Mouse (Mus musculus) lung, postnatal 0 days (tissue): ENCODE measurements around the gene Mex3d. TPM values are rescaled to one million over a fixed set of nuclear protein-coding genes. Genes with fewer than 3 reads are reported as not detected.

Source experiments
- ATAC-seq: fragments of 200-750 bp; cut with Nextera tagmentation; 2 replicates; pipeline ENCODE4 v1.8.0; 2017; ENCODE audit warnings: moderate library complexity
- DNase-seq: peaks from one replicate; pipeline ENCODE4 v3.0.0-alpha.2; 2016; ENCODE audit warnings: low spot score
- H3K27ac ChIP-seq: fragments of 300-500 bp; sonication (generic); 2 replicates; pipeline ENCODE4 v1.5.1; 2014; ENCODE audit warnings: antibody characterized with exemption, mild to moderate bottlenecking, low read length, mixed read lengths
- H3K27me3 ChIP-seq: fragments of 300-500 bp; sonication (generic); replicated peaks from 2 replicates; pipeline ENCODE4 v1.6.1; 2014; ENCODE audit warnings: low read length, mixed read lengths; ENCODE audit not compliant: insufficient read depth
- H3K36me3 ChIP-seq: fragments of 300-500 bp; sonication (generic); 2 replicates; pipeline ENCODE4 v1.6.1; 2014; ENCODE audit warnings: low read length, mixed read lengths; ENCODE audit not compliant: insufficient read depth
- H3K4me1 ChIP-seq: fragments of 300-500 bp; sonication (generic); 2 replicates; pipeline ENCODE4 v1.6.1; 2014; ENCODE audit warnings: antibody characterized with exemption, low read depth, low read length, mixed read lengths; ENCODE audit not compliant: insufficient read depth
- H3K4me2 ChIP-seq: fragments of 300-500 bp; sonication (generic); replicated peaks from 2 replicates; pipeline ENCODE4 v1.6.1; 2014; ENCODE audit warnings: low read depth, mild to moderate bottlenecking, low read length, moderate library complexity, mixed read lengths
- H3K4me3 ChIP-seq: fragments of 300-500 bp; sonication (generic); 2 replicates; pipeline ENCODE4 v1.5.1; 2014; ENCODE audit warnings: low read depth, low read length
- H3K9ac ChIP-seq: fragments of 300-500 bp; sonication (generic); replicated peaks from 2 replicates; pipeline ENCODE4 v1.6.1; 2014; ENCODE audit warnings: low read depth, mild to moderate bottlenecking
- H3K9me3 ChIP-seq: fragments of 300-500 bp; sonication (generic); 2 replicates; pipeline ENCODE4 v1.6.1; 2016; ENCODE audit warnings: low read length, mixed read lengths
- CTCF ChIP-seq: IDR thresholded peaks from 2 replicates; pipeline ENCODE4 v1.5.1; 2016; ENCODE audit warnings: antibody characterized with exemption, mild to moderate bottlenecking
- EP300 ChIP-seq: IDR thresholded peaks from 2 replicates; pipeline ENCODE4 v1.6.1; 2016; ENCODE audit warnings: antibody characterized with exemption, mild to moderate bottlenecking, control low read depth
- WGBS: fragments of 180-500 bp; shearing (Covaris S2); extraction: QIAGEN DNeasy Blood & Tissue Kit; methylation state at CpG from one replicate; pipeline ENCODE4 v1.1.7; 2014; 5-methylcytosine and 5-hydroxymethylcytosine counted together
- polyA plus RNA-seq: library from polyadenylated mRNA; unstranded; fragments of >200 nt; fragmentation: Nextera tagmentation; extraction: Ambion mirVana; gene quantifications from 2 replicates; pipeline ENCODE4 v1.2.1, GENCODE M21; 2015

Mex3d gene
- polyA plus RNA-seq, 1 experiment from 2014 or later, result 6.0 TPM

GRCm38 (mm10) chr10:80417841-80418240 lies 30.4 kb upstream of the Mex3d start:
- no peak for ATAC-seq
- H3K27ac ChIP-seq, result no peak overlapping the region
- H3K4me1 ChIP-seq, result no peaks in the 10 kb centered on the region; the same call in 1 of the 2 replicates
- H3K4me3 ChIP-seq, result no peak overlapping the region
- no peak for TF ChIP-seq CTCF
- no peak overlapping the region for H3K4me2 ChIP-seq
- H3K9me3 ChIP-seq, result no peaks in the 10 kb centered on the region
- WGBS, result 87% methylated on average over 1 of the region's 1 CpGs
- peaks cover 36% of the 10 kb centered on the region; the same call in 1 of the 2 replicates for H3K36me3 ChIP-seq
- no peak overlapping the region for H3K9ac ChIP-seq
- DNase-seq, result no peak
- H3K27me3 ChIP-seq, result no peaks in the 10 kb centered on the region

GRCm38 (mm10) chr10:80417371-80417770 lies 29.9 kb upstream of the Mex3d start:
- no peak overlapping the region for H3K9ac ChIP-seq
- 90% methylated on average over 10 of the region's 10 CpGs for WGBS
- DNase-seq (no peak), ATAC-seq (no peak)
- H3K4me1 ChIP-seq, result no peaks in the 10 kb centered on the region; the same call in 1 of the 2 replicates
- H3K4me3 ChIP-seq, result no peak overlapping the region
- H3K27ac ChIP-seq, result no peak overlapping the region
- no peak overlapping the region for H3K4me2 ChIP-seq
- TF ChIP-seq CTCF (no peak), EP300 (no peak)
- no peaks in the 10 kb centered on the region for H3K9me3 ChIP-seq
- no peaks in the 10 kb centered on the region for H3K27me3 ChIP-seq
- H3K36me3 ChIP-seq, result peaks cover 41% of the 10 kb centered on the region; the same call in 1 of the 2 replicates

GRCm38 (mm10) chr10:80415566-80415965 lies 28.1 kb upstream of the Mex3d start:
- H3K9ac ChIP-seq, result no peak overlapping the region
- H3K27ac ChIP-seq, result no peak overlapping the region
- no peaks in the 10 kb centered on the region; the same call in 1 of the 2 replicates for H3K4me1 ChIP-seq
- no peaks in the 10 kb centered on the region for H3K27me3 ChIP-seq
- ATAC-seq (no peak), DNase-seq (no peak)
- WGBS, result 82% methylated on average over 7 of the region's 7 CpGs
- H3K4me3 ChIP-seq, result no peak overlapping the region
- TF ChIP-seq EP300, result no peak
- TF ChIP-seq CTCF, result no peak
- H3K36me3 ChIP-seq, result peaks cover 45% of the 10 kb centered on the region
- no peak overlapping the region for H3K4me2 ChIP-seq
- H3K9me3 ChIP-seq, result no peaks in the 10 kb centered on the region

- no peaks in the 10 kb centered on the region for H3K4me1 ChIP-seq
- ATAC-seq (peak; percentile 53), DNase-seq (peak; percentile 65)
- WGBS, result 77% methylated on average over 44 of the region's 44 CpGs
- H3K4me3 ChIP-seq, result no peak overlapping the region
- no peaks in the 10 kb centered on the region for H3K27me3 ChIP-seq
- H3K27ac ChIP-seq, result no peak overlapping the region
- peaks cover 34% of the 10 kb centered on the region for H3K36me3 ChIP-seq
- H3K9ac ChIP-seq, result no peak overlapping the region
- no peak overlapping the region for H3K4me2 ChIP-seq
- TF ChIP-seq EP300 (no peak), CTCF (no peak)
- no peaks in the 10 kb centered on the region for H3K9me3 ChIP-seq
These were observed 25.4 kb upstream of the Mex3d start for GRCm38 (mm10) chr10:80412656-80413541.

- ATAC-seq, result no peak
- H3K4me2 ChIP-seq, result no peak overlapping the region
These were observed 20.5 kb upstream of the Mex3d start for GRCm38 (mm10) chr10:80407924-80408323.

GRCm38 (mm10) chr10:80406684-80407501 lies 19.4 kb upstream of the Mex3d start, which contains the start of gene Uqcr11:
Gene Uqcr11 (minus strand): TSS chr10:80406830.
- no peaks in the 10 kb centered on the region for H3K9me3 ChIP-seq
- H3K4me1 ChIP-seq, result peaks cover 14% of the 10 kb centered on the region; the same call in 1 of the 2 replicates
- ATAC-seq, result peak; percentile 86
- peak within 1 kb of the TSS; percentile 93 for H3K27ac ChIP-seq
- TF ChIP-seq EP300 (no peak), CTCF (no peak)
- under 1% methylated on average over 27 of the region's 27 CpGs for WGBS
- DNase-seq, result peak; percentile 98
- H3K9ac ChIP-seq, result peak within 1 kb of the TSS; percentile 78
- no peaks in the 10 kb centered on the region for H3K27me3 ChIP-seq
- peak within 1 kb of the TSS; percentile 74 for H3K4me3 ChIP-seq
- peaks cover 21% of the 10 kb centered on the region; the same call in 1 of the 2 replicates for H3K36me3 ChIP-seq
- peak within 1 kb of the TSS; percentile 92 for H3K4me2 ChIP-seq

More at GRCm38 (mm10) chr10:80407924-80408323, 20.5 kb upstream of the Mex3d start:
- TF ChIP-seq CTCF (no peak), EP300 (no peak)
- no peak overlapping the region for H3K9ac ChIP-seq
- H3K27me3 ChIP-seq, result no peaks in the 10 kb centered on the region
- H3K9me3 ChIP-seq, result no peaks in the 10 kb centered on the region
- H3K36me3 ChIP-seq, result peaks cover 24% of the 10 kb centered on the region; the same call in 1 of the 2 replicates
- H3K4me3 ChIP-seq, result no peak overlapping the region
- no peak for DNase-seq
- 42% methylated on average over 4 of the region's 4 CpGs for WGBS
- peak overlapping the region; percentile 93; the same call in 1 of the 2 replicates for H3K27ac ChIP-seq
- peaks cover 14% of the 10 kb centered on the region; the same call in 1 of the 2 replicates for H3K4me1 ChIP-seq
